Mouse (Mus musculus) monocyte, adult 59 days (primary cell): Measurements from ENCODE around the gene Clic3. TPM values are rescaled to one million over a fixed set of nuclear protein-coding genes. Genes with fewer than 3 reads are reported as not detected.

Experiments used
- total RNA-seq, 2 experiments: library from RNA; stranded (reverse); gene quantifications; one replicate each; pipeline ENCODE4 v1.2.4; 2023

Clic3 gene
- total RNA-seq, result not detected

GRCm38 (mm10) chr2:25456205-25456953 lies at the start of gene Clic3:
Clic3 (plus strand) TSS chr2:25456838.

GRCm38 (mm10) chr2:25422587-25423410 lies 33.8 kb upstream of the Clic3 start, which contains the start of gene Fut7:
Fut7 (plus strand) TSS chr2:25423267.

GRCm38 (mm10) chr2:25428442-25429236 lies 28.0 kb upstream of the Clic3 start, which contains the start of gene Abca2:
Abca2 (plus strand) TSS chr2:25428703.

GRCm38 (mm10) chr2:25460551-25461309 lies 4.1 kb downstream of the Clic3 start, which contains the start of gene Paxx:
Paxx (minus strand) TSS chr2:25461094.

GRCm38 (mm10) chr2:25469969-25470368 lies 13.3 kb downstream of the Clic3 start, which contains the start of gene Ptgds:
Ptgds (minus strand) TSS chr2:25470046.

GRCm38 (mm10) chr2:25493476-25493961 lies 36.9 kb downstream of the Clic3 start, which contains the start of gene Lcn12:
Lcn12 (minus strand) TSS chr2:25493911.

GRCm38 (mm10) chr2:25500576-25501405 lies 44.2 kb downstream of the Clic3 start, which contains the start of gene Fbxw5:
Fbxw5 (plus strand) TSS chr2:25500750.

GRCm38 (mm10) chr2:25501593-25502486 lies 45.2 kb downstream of the Clic3 start, which contains the start of gene C8g:
C8g (minus strand) TSS chr2:25501719.

Other genes starting within 250 kb of the Clic3 start
- 10 to 100 TPM; 48.9 to 59.0 TPM for gene Nelfb, start 245.3 kb upstream of the Clic3 start, total RNA-seq
- gene Stpg3, start 242.2 kb upstream of the Clic3 start, total RNA-seq, result not detected
- gene Fam166a, start 238.1 kb upstream of the Clic3 start, total RNA-seq, result not detected
- 10 to 100 TPM; 47.5 to 50.6 TPM for gene Tubb4b, start 232.1 kb upstream of the Clic3 start, total RNA-seq
- gene Slc34a3, start 222.5 kb upstream of the Clic3 start, total RNA-seq, result not detected
- gene Rnf224, start 220.1 kb upstream of the Clic3 start, total RNA-seq, result not detected
- under 1 TPM in 1 of 2 experiments, not detected in 1; 0.88 TPM for gene Rnf208, start 214.6 kb upstream of the Clic3 start, total RNA-seq
- not detected for gene Cysrt1, start 214.4 kb upstream of the Clic3 start, total RNA-seq
- 1 to 10 TPM; 2.3 to 2.6 TPM for gene AL732309.1, start 210.0 kb upstream of the Clic3 start, total RNA-seq
- gene Tmem203, start 201.4 kb upstream of the Clic3 start, total RNA-seq, result 10 to 100 TPM; 14.0 to 21.2 TPM
- gene Tprn, start 194.2 kb upstream of the Clic3 start, total RNA-seq, result 10 to 100 TPM; 21.1 to 24.9 TPM
- gene Ssna1, start 184.4 kb upstream of the Clic3 start, total RNA-seq, result 10 to 100 TPM; 49.1 TPM
- gene Anapc2, start 184.4 kb upstream of the Clic3 start, total RNA-seq, result 10 to 100 TPM; 83.4 to 88.1 TPM
- not detected for gene Tmem210, start 168.7 kb upstream of the Clic3 start, total RNA-seq
- gene Lrrc26, start 166.9 kb upstream of the Clic3 start, total RNA-seq, result not detected
- gene Grin1, start 137.7 kb upstream of the Clic3 start, total RNA-seq, result not detected
- 10 to 100 TPM; 33.9 to 41.6 TPM for gene Man1b1, start 124.5 kb upstream of the Clic3 start, total RNA-seq
- 10 to 100 TPM; 25.9 to 31.9 TPM for gene Dpp7, start 100.5 kb upstream of the Clic3 start, total RNA-seq
- gene Uap1l1, start 91.2 kb upstream of the Clic3 start, total RNA-seq, result 10 to 100 TPM; 24.7 to 30.9 TPM
- not detected for gene Sapcd2, start 84.5 kb upstream of the Clic3 start, total RNA-seq
- gene Entpd2, start 61.0 kb upstream of the Clic3 start, total RNA-seq, result not detected
- gene Npdc1, start 57.5 kb upstream of the Clic3 start, total RNA-seq, result not detected
- 10 to 100 TPM; 15.6 to 17.3 TPM for gene Fut7, start 33.6 kb upstream of the Clic3 start, total RNA-seq
- gene Abca2, start 28.1 kb upstream of the Clic3 start, total RNA-seq, result 10 to 100 TPM; 35.3 to 36.1 TPM
- 10 to 100 TPM; 24.0 to 34.2 TPM for gene Paxx, start 4.3 kb downstream of the Clic3 start, total RNA-seq
- gene Ptgds, start 13.2 kb downstream of the Clic3 start, total RNA-seq, result not detected
- not detected for gene Lcn12, start 37.1 kb downstream of the Clic3 start, total RNA-seq
- gene Fbxw5, start 43.9 kb downstream of the Clic3 start, total RNA-seq, result 10 to 100 TPM; 53.7 to 55.4 TPM
- gene C8g, start 44.9 kb downstream of the Clic3 start, total RNA-seq, result 1 to 10 TPM in 1 of 2 experiments, not detected in 1; 1.0 TPM
- gene Traf2, start 90.1 kb downstream of the Clic3 start, total RNA-seq, result 10 to 100 TPM; 26.9 to 27.7 TPM
- 100 to 1,000 TPM; 117 to 141 TPM for gene Edf1, start 101.0 kb downstream of the Clic3 start, total RNA-seq
- gene Mamdc4, start 118.0 kb downstream of the Clic3 start, total RNA-seq, result 1 to 10 TPM; 1.4 to 1.7 TPM
- gene Phpt1, start 118.4 kb downstream of the Clic3 start, total RNA-seq, result 1 to 10 TPM; 6.0 to 7.4 TPM
- gene Ajm1, start 124.9 kb downstream of the Clic3 start, total RNA-seq, result 1 to 10 TPM; 2.2 to 3.5 TPM
- 10 to 100 TPM; 72.6 to 82.4 TPM for gene Rabl6, start 151.7 kb downstream of the Clic3 start, total RNA-seq
- gene Ccdc183, start 160.8 kb downstream of the Clic3 start, total RNA-seq, result not detected
- 10 to 100 TPM; 21.2 to 22.8 TPM for gene Tmem141, start 165.2 kb downstream of the Clic3 start, total RNA-seq
- gene Fcna, start 171.2 kb downstream of the Clic3 start, total RNA-seq, result 100 to 1,000 TPM; 205 to 232 TPM
- gene Lcn8, start 196.3 kb downstream of the Clic3 start, total RNA-seq, result not detected
- gene Lcn5, start 201.1 kb downstream of the Clic3 start, total RNA-seq, result not detected
- not detected for gene Lcn6, start 219.9 kb downstream of the Clic3 start, total RNA-seq
- gene Lcn10, start 225.9 kb downstream of the Clic3 start, total RNA-seq, result not detected
- not detected for gene Obp2a, start 243.2 kb downstream of the Clic3 start, total RNA-seq
- gene Bmyc, start 249.9 kb downstream of the Clic3 start, total RNA-seq, result 10 to 100 TPM; 15.9 to 20.1 TPM